Comparison of ENCODE assay signal across 8 mouse cellular contexts in genomic region chr14:33205280-33205965, GRCm38 (mm10). TPM values are rescaled to one million over a fixed set of nuclear protein-coding genes. Genes with fewer than 3 reads are reported as not detected.
DNase-seq lines count a peak whose midpoint lies in the region; ATAC-seq lines count a peak whose summit lies in the region.

No protein-coding gene starts in this region.

- peak overlapping the region; percentile 53 for H3K4me2 ChIP-seq in embryonic facial prominence, embryonic 12.5 days (replicated peaks)
- H3K4me2 ChIP-seq in intestine, embryonic 15.5 days (replicated peaks), result peak overlapping the region; percentile 50

- ATAC-seq in frontal cortex, adult (ENCODE audit: low TSS enrichment), result peak; percentile 65; the same call in 1 of the 2 replicates
- ATAC-seq in embryonic facial prominence, embryonic 12.5 days (ENCODE audit: insufficient number of reproducible peaks, insufficient read depth, low FRiP score, low TSS enrichment), result no peak
- ATAC-seq in intestine, embryonic 15.5 days, result no peak
- ATAC-seq in monocyte, adult 5-6 weeks (replicated peaks; ENCODE audit: insufficient number of reproducible peaks, low FRiP score, low TSS enrichment, poor library complexity, severe bottlenecking), result no peak

- H3K9ac ChIP-seq in embryonic facial prominence, embryonic 12.5 days, result no peak overlapping the region
- no peak overlapping the region for H3K9ac ChIP-seq in intestine, embryonic 15.5 days

- no peak overlapping the region for H3K27ac ChIP-seq in embryonic facial prominence, embryonic 12.5 days
- H3K27ac ChIP-seq in intestine, embryonic 15.5 days, result no peak overlapping the region

- peak overlapping the region; percentile 24; the same call in 1 of the 2 replicates for H3K4me3 ChIP-seq in embryonic facial prominence, embryonic 12.5 days
- H3K4me3 ChIP-seq in intestine, embryonic 15.5 days (replicated peaks), result peak overlapping the region; percentile 9; the same call in 1 of the 2 replicates

- 36% methylated on average over 24 of the region's 24 CpGs for WGBS in embryonic facial prominence, embryonic 12.5 days
- WGBS in intestine, embryonic 15.5 days, result 34% methylated on average over 24 of the region's 24 CpGs

- no peaks in the 10 kb centered on the region for H3K36me3 ChIP-seq in embryonic facial prominence, embryonic 12.5 days
- no peaks in the 10 kb centered on the region for H3K36me3 ChIP-seq in intestine, embryonic 15.5 days

- DNase-seq in frontal cortex, postnatal 10 days (ENCODE audit: low spot score in 2 of 2), result no peak
- DNase-seq in 416B (ENCODE audit: low read depth), result peak; percentile 71
- DNase-seq in naive thymus-derived CD4-positive, alpha-beta T cell, adult 2 months (ENCODE audit: low read depth), result peak; percentile 12
- DNase-seq in layer of hippocampus, adult 9-10 months (ENCODE audit: low spot score), result no peak

- H3K27me3 ChIP-seq in embryonic facial prominence, embryonic 12.5 days, result 0 out of 2 replicates have a peak, but pooled peaks cover 7% of the 10 kb centered on the region
- no peaks in the 10 kb centered on the region for H3K27me3 ChIP-seq in intestine, embryonic 15.5 days (replicated peaks)

- no peaks in the 10 kb centered on the region for H3K9me3 ChIP-seq in embryonic facial prominence, embryonic 12.5 days
- no peaks in the 10 kb centered on the region for H3K9me3 ChIP-seq in intestine, embryonic 15.5 days

- no peaks in the 10 kb centered on the region for H3K4me1 ChIP-seq in embryonic facial prominence, embryonic 12.5 days
- H3K4me1 ChIP-seq in intestine, embryonic 15.5 days (replicated peaks), result no peaks in the 10 kb centered on the region

RNA-seq across cellular contexts. Expression of gene Arhgap22, which starts 8.4 kb away (rescaled TPM):
- 4.5 and 5.2 TPM in 2 replicates for polyA plus RNA-seq in embryonic facial prominence, embryonic 12.5 days (2016; fragmentation: Nextera tagmentation; extraction: Ambion mirVana)
- 3.9 and 5.3 TPM in 2 replicates for polyA plus RNA-seq in intestine, embryonic 15.5 days (2015; fragmentation: Nextera tagmentation; extraction: Ambion mirVana)
- 1.6 TPM in 1 of 3 replicates, not detected in the others for total RNA-seq in monocyte, adult 5-6 weeks (2017)

RNA-seq across cellular contexts. Expression of gene Wdfy4, which starts 20.1 kb away (rescaled TPM):
- polyA plus RNA-seq in embryonic facial prominence, embryonic 12.5 days (2016; fragmentation: Nextera tagmentation; extraction: Ambion mirVana), result 0.22 and 0.85 TPM in 2 replicates
- polyA plus RNA-seq in intestine, embryonic 15.5 days (2015; fragmentation: Nextera tagmentation; extraction: Ambion mirVana), result 0.46 and 0.85 TPM in 2 replicates
- 61.0 to 91.5 TPM (median 84.2 TPM) in 3 replicates for total RNA-seq in monocyte, adult 5-6 weeks (2017)

Comparison
In these comparisons a context has a peak if more than half of its experiments do, and no peak if none do; other contexts are left out.
1. DNase-seq: peak in 416B (single experiment) and naive thymus-derived CD4-positive, alpha-beta T cell, adult 2 months (single experiment); none in frontal cortex, postnatal 10 days (0 of 2) and layer of hippocampus, adult 9-10 months (single experiment).